Mouse (Mus musculus) neural tube, embryonic 11.5 days (tissue): ENCODE measurements around the gene Caln1. TPM values are rescaled to one million over a fixed set of nuclear protein-coding genes. Genes with fewer than 3 reads are reported as not detected.
"Not testable (repeated sequence)": the region's sequence is repeated elsewhere in the genome, so short reads cannot be mapped to it uniquely, and the experiment has no call there.

Experiments
- ATAC-seq: fragments of 200-750 bp; cut with Nextera tagmentation; 2 replicates; pipeline ENCODE4 v1.8.0; 2017; ENCODE audit warnings: moderate number of reproducible peaks, mild to moderate bottlenecking, moderate TSS enrichment, moderate library complexity; ENCODE audit not compliant: insufficient read depth, low FRiP score, low TSS enrichment
- DNase-seq: peaks from one replicate; pipeline ENCODE4 v3.0.0-alpha.2; 2015; ENCODE audit warnings: low spot score
- H3K27ac ChIP-seq: fragments of 300-500 bp; sonication (generic); 2 replicates; pipeline ENCODE4 v1.5.1; 2014; ENCODE audit warnings: low read depth, mild to moderate bottlenecking, low read length
- H3K27me3 ChIP-seq: fragments of 300-500 bp; sonication (generic); 2 replicates; pipeline ENCODE4 v1.6.1; 2014; ENCODE audit warnings: mild to moderate bottlenecking, low read length, mixed read lengths; ENCODE audit not compliant: control insufficient read depth, insufficient read depth
- H3K36me3 ChIP-seq: fragments of 300-500 bp; sonication (generic); 2 replicates; pipeline ENCODE4 v1.6.1; 2014; ENCODE audit warnings: mild to moderate bottlenecking, low read length, moderate library complexity, mixed read lengths; ENCODE audit not compliant: control insufficient read depth, insufficient read depth
- H3K4me1 ChIP-seq: fragments of 300-500 bp; sonication (generic); 2 replicates; pipeline ENCODE4 v1.6.1; 2014; ENCODE audit warnings: low read length, mixed read lengths; ENCODE audit not compliant: control insufficient read depth, insufficient read depth
- H3K4me2 ChIP-seq: fragments of 300-500 bp; sonication (generic); 2 replicates; pipeline ENCODE4 v1.6.1; 2014; ENCODE audit warnings: low read depth, mild to moderate bottlenecking, moderate library complexity
- H3K4me3 ChIP-seq: fragments of 300-500 bp; sonication (generic); 2 replicates; pipeline ENCODE4 v1.5.1; 2014; ENCODE audit warnings: low read depth, low read length
- H3K9ac ChIP-seq: fragments of 300-500 bp; sonication (generic); 2 replicates; pipeline ENCODE4 v1.6.1; 2014; ENCODE audit warnings: mild to moderate bottlenecking, low read length
- H3K9me3 ChIP-seq: fragments of 300-500 bp; sonication (generic); 2 replicates; pipeline ENCODE4 v1.6.1; 2016; ENCODE audit warnings: low read length; ENCODE audit not compliant: control insufficient read depth
- WGBS: fragments of 180-500 bp; shearing (Covaris S2); extraction: QIAGEN DNeasy Blood & Tissue Kit; methylation state at CpG from one replicate; pipeline ENCODE4 v1.1.7; 2014; 5-methylcytosine and 5-hydroxymethylcytosine counted together
- polyA plus RNA-seq: library from polyadenylated mRNA; unstranded; fragments of >200 nt; fragmentation: Nextera tagmentation; extraction: Ambion mirVana; gene quantifications from 2 replicates; pipeline ENCODE4 v1.2.1, GENCODE M21; 2014

Caln1 gene
- polyA plus RNA-seq, 1 experiment from 2014 or later, result 0.41 TPM

- no peaks in the 10 kb centered on the region for H3K9me3 ChIP-seq
- no peak overlapping the region for H3K9ac ChIP-seq
- no peaks in the 10 kb centered on the region for H3K4me1 ChIP-seq
- DNase-seq (no peak), ATAC-seq (no peak)
- H3K27me3 ChIP-seq, result no peaks in the 10 kb centered on the region
- H3K4me3 ChIP-seq, result no peak overlapping the region
- WGBS, result 72% methylated on average over 6 of the region's 6 CpGs
- H3K27ac ChIP-seq, result no peak overlapping the region
- no peak overlapping the region for H3K4me2 ChIP-seq
- H3K36me3 ChIP-seq, result no peaks in the 10 kb centered on the region
Observed at GRCm38 (mm10) chr5:130596541-130596940, 227.3 kb downstream of the Caln1 start.

- no peaks in the 10 kb centered on the region for H3K9me3 ChIP-seq
- H3K27ac ChIP-seq, result no peak overlapping the region
- DNase-seq (no peak), ATAC-seq (no peak)
- H3K36me3 ChIP-seq, result no peaks in the 10 kb centered on the region
- no peak overlapping the region for H3K4me3 ChIP-seq
- no peaks in the 10 kb centered on the region for H3K27me3 ChIP-seq
- H3K4me1 ChIP-seq, result no peaks in the 10 kb centered on the region
- H3K4me2 ChIP-seq, result no peak overlapping the region
- H3K9ac ChIP-seq, result no peak overlapping the region
- 86% methylated on average over 3 of the region's 3 CpGs for WGBS
Observed at GRCm38 (mm10) chr5:130613657-130614056, 244.4 kb downstream of the Caln1 start.

- H3K27ac ChIP-seq, result no peak overlapping the region
- DNase-seq (no peak), ATAC-seq (no peak)
- H3K4me3 ChIP-seq, result no peak overlapping the region
- no peaks in the 10 kb centered on the region for H3K4me1 ChIP-seq
- 81% methylated on average over 3 of the region's 3 CpGs for WGBS
- H3K9ac ChIP-seq, result no peak overlapping the region
- H3K4me2 ChIP-seq, result no peak overlapping the region
- no peaks in the 10 kb centered on the region for H3K36me3 ChIP-seq
- H3K9me3 ChIP-seq, result no peaks in the 10 kb centered on the region
- H3K27me3 ChIP-seq, result no peaks in the 10 kb centered on the region
Observed at GRCm38 (mm10) chr5:130614209-130614608, 245.0 kb downstream of the Caln1 start.

- no peaks in the 10 kb centered on the region for H3K9me3 ChIP-seq
- ATAC-seq (no peak), DNase-seq (peak; percentile 23)
- H3K36me3 ChIP-seq, result no peaks in the 10 kb centered on the region
- no peak overlapping the region for H3K4me3 ChIP-seq
- no peak overlapping the region for H3K4me2 ChIP-seq
- no peaks in the 10 kb centered on the region for H3K27me3 ChIP-seq
- no peaks in the 10 kb centered on the region for H3K4me1 ChIP-seq
- H3K9ac ChIP-seq, result no peak overlapping the region
- H3K27ac ChIP-seq, result no peak overlapping the region
- WGBS, result 52% methylated on average over 7 of the region's 7 CpGs
Observed at GRCm38 (mm10) chr5:130620060-130620459, 250.8 kb downstream of the Caln1 start.

GRCm38 (mm10) chr5:130623206-130623605, 254.0 kb downstream of the Caln1 start:
- no peaks in the 10 kb centered on the region for H3K4me1 ChIP-seq
- no peaks in the 10 kb centered on the region for H3K9me3 ChIP-seq
- H3K4me2 ChIP-seq, result no peak overlapping the region
- DNase-seq (peak; percentile 61), ATAC-seq (no peak)
- no peaks in the 10 kb centered on the region for H3K27me3 ChIP-seq
- 49% methylated on average over 5 of the region's 5 CpGs for WGBS
- no peak overlapping the region for H3K27ac ChIP-seq
- no peak overlapping the region for H3K9ac ChIP-seq
- no peaks in the 10 kb centered on the region for H3K36me3 ChIP-seq
- no peak overlapping the region for H3K4me3 ChIP-seq

GRCm38 (mm10) chr5:130627800-130628199, 258.5 kb downstream of the Caln1 start:
- H3K27ac ChIP-seq, result no peak overlapping the region
- no peak overlapping the region for H3K4me3 ChIP-seq
- no peak for ATAC-seq
- 91% methylated on average over 2 of the region's 2 CpGs for WGBS
- no peaks in the 10 kb centered on the region for H3K27me3 ChIP-seq
- H3K36me3 ChIP-seq, result no peaks in the 10 kb centered on the region
- H3K9me3 ChIP-seq, result no peaks in the 10 kb centered on the region
- no peaks in the 10 kb centered on the region for H3K4me1 ChIP-seq
- no peak overlapping the region for H3K9ac ChIP-seq
- DNase-seq, result no peak
- no peak overlapping the region for H3K4me2 ChIP-seq

- Histone ChIP-seq H3K4me2 (no peak overlapping the region), H3K9ac (no peak overlapping the region), H3K27me3 (no peaks in the 10 kb centered on the region), H3K4me1 (no peaks in the 10 kb centered on the region), H3K27ac (no peak overlapping the region), H3K9me3 (no peaks in the 10 kb centered on the region), H3K4me3 (no peak overlapping the region), H3K36me3 (no peaks in the 10 kb centered on the region)
- no peak for ATAC-seq
- no peak for DNase-seq
- 45% methylated on average over 2 of the region's 2 CpGs for WGBS
Observed at GRCm38 (mm10) chr5:130635397-130635796, 266.1 kb downstream of the Caln1 start.

GRCm38 (mm10) chr5:130641881-130642280, 272.6 kb downstream of the Caln1 start:
- no peak for DNase-seq
- Histone ChIP-seq H3K4me3 (no peak overlapping the region), H3K4me2 (no peak overlapping the region), H3K27me3 (no peaks in the 10 kb centered on the region), H3K27ac (no peak overlapping the region), H3K4me1 (no peaks in the 10 kb centered on the region), H3K9me3 (no peaks in the 10 kb centered on the region), H3K9ac (no peak overlapping the region), H3K36me3 (no peaks in the 10 kb centered on the region)
- 86% methylated on average over 2 of the region's 2 CpGs for WGBS
- ATAC-seq, result no peak

GRCm38 (mm10) chr5:130646126-130646525, 276.9 kb downstream of the Caln1 start:
- not testable (repeated sequence) for H3K4me1 ChIP-seq, H3K36me3 ChIP-seq, H3K4me3 ChIP-seq, H3K4me2 ChIP-seq, H3K9ac ChIP-seq, DNase-seq, H3K27me3 ChIP-seq, ATAC-seq, H3K9me3 ChIP-seq, H3K27ac ChIP-seq
- 84% methylated on average over 2 of the region's 2 CpGs for WGBS
